Mouse (Mus musculus): ENCODE data around the gene C5ar1. TPM values are rescaled to one million over a fixed set of nuclear protein-coding genes. Genes with fewer than 3 reads are reported as not detected.
"Not testable (repeated sequence)": the region's sequence is repeated elsewhere in the genome, so short reads cannot be mapped to it uniquely, and the experiment has no call there.

Gene C5ar1
- 3.3 and 3.7 TPM in 2 replicates for polyA plus RNA-seq (2014; fragmentation: Nextera tagmentation; extraction: Ambion mirVana)

DNA sequence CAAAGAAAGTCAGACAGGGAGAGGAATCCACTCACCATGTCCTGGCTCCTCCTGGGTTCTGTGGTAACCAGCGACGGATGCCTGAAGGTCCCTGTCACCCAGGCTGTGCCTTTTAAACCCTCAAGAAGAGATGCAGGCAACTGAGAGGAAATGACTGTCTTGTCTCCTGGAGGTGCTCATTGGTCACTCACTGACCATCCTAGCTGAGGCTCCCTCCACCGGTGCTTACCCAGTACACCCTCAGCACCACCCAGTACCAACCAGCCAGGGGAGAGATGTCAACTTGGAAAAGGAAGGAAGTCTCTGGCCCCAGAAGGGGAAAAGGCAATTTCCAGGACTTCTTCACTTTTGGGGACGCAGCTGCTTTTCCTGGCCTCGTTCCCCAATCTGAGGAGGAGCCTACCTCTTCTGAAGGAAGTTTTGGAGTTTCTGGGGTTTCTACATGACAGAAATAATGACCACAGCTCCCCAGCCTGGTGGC is at the start of gene C5ar1:
Gene C5ar1 (minus strand): TSS at position 431 of the 481 bp plus-strand sequence.
- Histone ChIP-seq H3K4me3 (ENCODE audit: control insufficient read depth in 1 of 2, insufficient read depth in 1 of 2, low read depth in 1 of 2, low read length in 2 of 2) (no peak within 1 kb of the TSS), H3K27me3 (ENCODE audit: control insufficient read depth, insufficient read depth, low read length) (no peaks in the 10 kb centered on the region), H3K9ac (ENCODE audit: low read length) (no peak within 1 kb of the TSS), H3K36me3 (ENCODE audit: control insufficient read depth, insufficient read depth, low read length) (no peaks in the 10 kb centered on the region), H3K4me1 (ENCODE audit: control insufficient read depth in 2 of 2, insufficient read depth in 2 of 2, low read length in 2 of 2) (no peaks in the 10 kb centered on the region), H3K27ac (replicated peaks in 1 of 2; ENCODE audit: control insufficient read depth in 1 of 2, insufficient read depth in 1 of 2, low read depth in 2 of 2, low read length in 2 of 2) (no peak within 1 kb of the TSS), H3K4me2 (ENCODE audit: low read length) (no peak within 1 kb of the TSS), H3K9me3 (ENCODE audit: control insufficient read depth, low read length) (no peaks in the 10 kb centered on the region)
- no peak for ATAC-seq (ENCODE audit: insufficient number of reproducible peaks, insufficient read depth, low FRiP score, low read depth)
- 86% methylated on average over 5 of the region's 5 CpGs for WGBS

DNA sequence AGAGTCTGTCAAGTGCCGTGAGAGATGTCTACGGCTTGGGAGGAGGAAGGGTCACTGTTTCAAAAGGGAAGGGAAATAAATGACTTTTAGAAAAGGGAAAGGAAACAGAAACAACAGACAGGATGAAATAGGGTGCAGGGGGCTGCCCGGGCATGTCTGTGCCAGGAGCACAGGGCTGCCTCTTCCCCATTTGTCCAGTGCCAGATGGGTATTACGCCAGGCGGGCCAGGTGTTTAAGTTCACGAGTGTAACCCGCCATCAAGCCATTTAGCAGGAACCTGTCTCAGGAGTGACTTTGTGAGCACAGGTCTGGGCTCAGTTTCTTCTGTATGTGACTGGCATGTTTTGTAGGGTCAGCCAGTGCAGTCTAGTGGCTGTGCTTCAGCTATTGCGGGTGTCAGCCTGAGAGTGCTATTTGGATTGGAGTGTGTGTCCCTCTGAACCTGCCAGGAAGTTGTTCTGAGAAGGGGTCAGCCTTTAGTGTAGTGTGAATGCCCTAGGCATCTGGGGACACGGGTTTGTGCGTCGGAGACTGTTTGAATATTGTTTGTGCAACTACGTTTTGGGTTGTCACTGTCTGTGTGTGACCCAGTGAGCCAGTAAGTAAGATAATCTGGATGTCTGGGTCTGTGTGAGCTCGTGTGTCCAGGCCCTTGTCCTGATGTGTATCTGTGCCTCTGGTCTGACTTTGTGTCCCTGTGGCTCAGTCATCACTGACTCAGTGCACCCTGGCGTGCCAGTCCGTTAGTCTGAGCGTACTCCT is 49.4 kb upstream of the C5ar1 start:
- peak overlapping the region; percentile 90 to 94 for H3K4me3 ChIP-seq (ENCODE audit: control insufficient read depth in 1 of 2, insufficient read depth in 1 of 2, low read depth in 1 of 2, low read length in 2 of 2)
- peaks cover 13 to 29% of the 10 kb centered on the region in 2 experiments for H3K4me1 ChIP-seq (ENCODE audit: control insufficient read depth in 2 of 2, insufficient read depth in 2 of 2, low read length in 2 of 2)
- peak overlapping the region; percentile 97 for H3K9ac ChIP-seq (ENCODE audit: low read length)
- WGBS: 41% methylated on average over 16 of the region's 16 CpGs
- no peaks in the 10 kb centered on the region for H3K27me3 ChIP-seq (ENCODE audit: control insufficient read depth, insufficient read depth, low read length)
- no peaks in the 10 kb centered on the region for H3K9me3 ChIP-seq (ENCODE audit: control insufficient read depth, low read length)
- peak overlapping the region; percentile 35 to 99 for H3K27ac ChIP-seq (replicated peaks in 1 of 2; ENCODE audit: control insufficient read depth in 1 of 2, insufficient read depth in 1 of 2, low read depth in 2 of 2, low read length in 2 of 2)
- peak overlapping the region; percentile 98 for H3K4me2 ChIP-seq (ENCODE audit: low read length)
- ATAC-seq (ENCODE audit: insufficient number of reproducible peaks, insufficient read depth, low FRiP score, low read depth): no peak
- no peaks in the 10 kb centered on the region for H3K36me3 ChIP-seq (ENCODE audit: control insufficient read depth, insufficient read depth, low read length)

DNA sequence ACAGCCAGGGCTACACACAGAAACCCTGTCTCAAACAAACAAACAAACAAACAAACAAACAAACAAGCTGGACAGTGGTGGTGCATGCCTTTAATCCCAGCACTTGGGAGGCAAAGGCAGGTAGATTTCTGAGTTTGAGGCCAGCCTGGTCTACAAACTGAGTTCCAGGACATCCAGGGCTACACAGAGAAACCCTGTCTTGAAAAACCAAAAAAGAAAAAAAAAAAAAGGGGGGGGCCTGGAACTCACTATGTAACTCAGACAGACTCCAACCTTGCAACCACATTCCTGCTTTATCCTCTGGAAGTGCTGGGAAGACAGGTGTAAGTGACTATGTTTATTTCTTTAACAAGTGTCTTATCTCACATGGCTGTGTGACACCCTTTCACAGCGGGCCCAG is 48.8 kb upstream of the C5ar1 start, which contains the start of gene Bbc3:
Gene Bbc3 (plus strand): TSS at position 301 of the 400 bp plus-strand sequence.
- H3K27me3 ChIP-seq (ENCODE audit: control insufficient read depth, insufficient read depth, low read length); ATAC-seq (ENCODE audit: insufficient number of reproducible peaks, insufficient read depth, low FRiP score, low read depth); H3K9me3 ChIP-seq (ENCODE audit: control insufficient read depth, low read length); H3K36me3 ChIP-seq (ENCODE audit: control insufficient read depth, insufficient read depth, low read length): not testable (repeated sequence)
- peak within 1 kb of the TSS; percentile 98 for H3K4me2 ChIP-seq (ENCODE audit: low read length)
- peak within 1 kb of the TSS; percentile 35 to 99 for H3K27ac ChIP-seq (replicated peaks in 1 of 2; ENCODE audit: control insufficient read depth in 1 of 2, insufficient read depth in 1 of 2, low read depth in 2 of 2, low read length in 2 of 2)
- 25% methylated on average over 1 of the region's 1 CpGs for WGBS
- H3K4me3 ChIP-seq (ENCODE audit: control insufficient read depth in 1 of 2, insufficient read depth in 1 of 2, low read depth in 1 of 2, low read length in 2 of 2): peak within 1 kb of the TSS; percentile 90 to 94
- peak within 1 kb of the TSS; percentile 97 for H3K9ac ChIP-seq (ENCODE audit: low read length)
- peaks cover 10 to 24% of the 10 kb centered on the region in 2 experiments for H3K4me1 ChIP-seq (ENCODE audit: control insufficient read depth in 2 of 2, insufficient read depth in 2 of 2, low read length in 2 of 2)

DNA sequence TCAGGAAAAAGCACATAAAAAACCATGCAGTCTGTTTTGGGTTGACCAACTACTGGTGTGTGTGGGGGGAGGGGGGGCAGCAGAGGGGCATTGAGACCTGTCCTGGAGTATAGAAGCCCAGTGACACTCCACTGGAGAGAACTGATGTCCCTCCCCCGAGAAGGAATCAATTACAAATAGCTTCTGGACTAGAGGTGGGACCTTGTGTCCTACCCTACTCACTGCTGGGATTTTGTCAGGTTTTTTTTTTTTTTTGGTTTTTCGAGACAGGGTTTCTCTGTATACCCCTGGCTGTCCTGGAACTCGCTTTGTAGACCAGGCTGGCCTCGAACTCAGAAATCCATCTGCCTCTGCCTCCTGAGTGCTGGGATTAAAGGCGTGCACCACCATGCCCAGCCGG is 47.8 kb upstream of the C5ar1 start:
- not testable (repeated sequence) for H3K9me3 ChIP-seq (ENCODE audit: control insufficient read depth, low read length); H3K36me3 ChIP-seq (ENCODE audit: control insufficient read depth, insufficient read depth, low read length); H3K4me2 ChIP-seq (ENCODE audit: low read length); H3K9ac ChIP-seq (ENCODE audit: low read length); H3K4me3 ChIP-seq (ENCODE audit: control insufficient read depth in 1 of 2, insufficient read depth in 1 of 2, low read depth in 1 of 2, low read length in 2 of 2); H3K27me3 ChIP-seq (ENCODE audit: control insufficient read depth, insufficient read depth, low read length); H3K27ac ChIP-seq (replicated peaks in 1 of 2; ENCODE audit: control insufficient read depth in 1 of 2, insufficient read depth in 1 of 2, low read depth in 2 of 2, low read length in 2 of 2); ATAC-seq (ENCODE audit: insufficient number of reproducible peaks, insufficient read depth, low FRiP score, low read depth)
- peaks cover 7 to 20% of the 10 kb centered on the region in 2 experiments; a peak in 3 of 4 replicates for H3K4me1 ChIP-seq (ENCODE audit: control insufficient read depth in 2 of 2, insufficient read depth in 2 of 2, low read length in 2 of 2)
- WGBS: 75% methylated on average over 6 of the region's 6 CpGs

DNA sequence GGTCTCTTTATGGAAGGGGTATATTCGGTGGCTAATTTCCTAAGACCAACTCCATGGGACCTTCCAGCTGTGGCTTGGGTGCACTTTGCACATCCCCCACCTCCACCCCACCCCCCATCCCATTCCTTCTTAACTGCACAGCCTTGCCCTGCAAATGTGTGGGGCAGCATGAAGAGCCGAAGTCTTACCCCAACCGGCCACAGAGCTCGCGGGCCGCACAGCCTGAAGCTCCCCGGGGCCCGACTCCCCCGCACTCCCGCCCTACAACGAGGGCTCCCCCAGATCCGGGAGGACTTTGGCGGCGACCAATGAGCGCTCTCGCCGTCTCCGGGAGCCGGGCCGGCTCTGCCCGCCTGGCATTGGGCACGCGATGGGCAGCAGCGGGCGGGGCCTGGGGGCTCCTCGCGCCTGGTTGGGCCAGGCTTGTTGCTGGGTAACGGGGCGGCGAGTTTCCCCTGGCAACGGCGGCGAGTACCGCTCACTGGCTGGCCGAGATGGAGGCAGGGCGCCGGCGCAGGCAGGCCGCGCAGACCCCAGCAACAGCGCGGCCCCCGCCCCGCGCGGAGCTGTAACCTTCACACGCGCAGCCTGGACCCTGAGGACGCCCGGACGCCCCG is 40.2 kb upstream of the C5ar1 start:
- Histone ChIP-seq H3K4me1 (ENCODE audit: control insufficient read depth in 2 of 2, insufficient read depth in 2 of 2, low read length in 2 of 2) (peaks cover 12 to 26% of the 10 kb centered on the region in 2 experiments), H3K9me3 (ENCODE audit: control insufficient read depth, low read length) (no peaks in the 10 kb centered on the region), H3K4me2 (ENCODE audit: low read length) (peak overlapping the region; percentile 86), H3K36me3 (ENCODE audit: control insufficient read depth, insufficient read depth, low read length) (no peaks in the 10 kb centered on the region), H3K27ac (replicated peaks in 1 of 2; ENCODE audit: control insufficient read depth in 1 of 2, insufficient read depth in 1 of 2, low read depth in 2 of 2, low read length in 2 of 2) (no peak overlapping the region; a peak in 1 of 4 replicates), H3K4me3 (ENCODE audit: control insufficient read depth in 1 of 2, insufficient read depth in 1 of 2, low read depth in 1 of 2, low read length in 2 of 2) (peak overlapping the region; percentile 45 to 49), H3K9ac (ENCODE audit: low read length) (peak overlapping the region; percentile 63), H3K27me3 (ENCODE audit: control insufficient read depth, insufficient read depth, low read length) (no peaks in the 10 kb centered on the region)
- peak; percentile 59 for ATAC-seq (ENCODE audit: insufficient number of reproducible peaks, insufficient read depth, low FRiP score, low read depth)
- 1% methylated on average over 51 of the region's 52 CpGs for WGBS

DNA sequence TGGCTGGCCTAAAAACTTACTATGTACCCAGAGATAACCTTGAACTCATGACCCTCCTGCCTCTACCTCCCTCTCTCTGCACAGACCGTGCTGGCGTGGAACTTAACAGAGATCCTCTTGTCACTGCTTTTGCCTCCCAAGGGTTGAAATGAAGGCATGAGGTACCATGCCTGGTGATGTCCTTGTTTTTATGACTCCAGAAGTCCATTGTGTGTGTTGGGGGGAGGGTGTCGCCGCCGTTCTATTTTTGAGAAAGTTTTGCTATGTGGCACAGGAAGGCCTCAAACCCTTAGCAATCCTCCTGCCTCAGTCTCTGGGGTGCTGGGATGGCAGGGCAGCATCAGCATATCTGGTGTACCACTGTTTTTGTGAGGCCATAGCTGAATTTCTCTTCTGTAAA is 39.6 kb upstream of the C5ar1 start:
- no peaks in the 10 kb centered on the region for H3K9me3 ChIP-seq (ENCODE audit: control insufficient read depth, low read length)
- no peaks in the 10 kb centered on the region for H3K36me3 ChIP-seq (ENCODE audit: control insufficient read depth, insufficient read depth, low read length)
- WGBS: 69% methylated on average over 5 of the region's 5 CpGs
- no peaks in the 10 kb centered on the region for H3K27me3 ChIP-seq (ENCODE audit: control insufficient read depth, insufficient read depth, low read length)
- peaks cover 12 to 26% of the 10 kb centered on the region in 2 experiments for H3K4me1 ChIP-seq (ENCODE audit: control insufficient read depth in 2 of 2, insufficient read depth in 2 of 2, low read length in 2 of 2)
- H3K27ac ChIP-seq (replicated peaks in 1 of 2; ENCODE audit: control insufficient read depth in 1 of 2, insufficient read depth in 1 of 2, low read depth in 2 of 2, low read length in 2 of 2): no peak overlapping the region
- peak overlapping the region; percentile 86; the same call in 1 of the 2 replicates for H3K4me2 ChIP-seq (ENCODE audit: low read length)
- no peak overlapping the region for H3K4me3 ChIP-seq (ENCODE audit: control insufficient read depth in 1 of 2, insufficient read depth in 1 of 2, low read depth in 1 of 2, low read length in 2 of 2)
- no peak overlapping the region for H3K9ac ChIP-seq (ENCODE audit: low read length)
- no peak for ATAC-seq (ENCODE audit: insufficient number of reproducible peaks, insufficient read depth, low FRiP score, low read depth)

DNA sequence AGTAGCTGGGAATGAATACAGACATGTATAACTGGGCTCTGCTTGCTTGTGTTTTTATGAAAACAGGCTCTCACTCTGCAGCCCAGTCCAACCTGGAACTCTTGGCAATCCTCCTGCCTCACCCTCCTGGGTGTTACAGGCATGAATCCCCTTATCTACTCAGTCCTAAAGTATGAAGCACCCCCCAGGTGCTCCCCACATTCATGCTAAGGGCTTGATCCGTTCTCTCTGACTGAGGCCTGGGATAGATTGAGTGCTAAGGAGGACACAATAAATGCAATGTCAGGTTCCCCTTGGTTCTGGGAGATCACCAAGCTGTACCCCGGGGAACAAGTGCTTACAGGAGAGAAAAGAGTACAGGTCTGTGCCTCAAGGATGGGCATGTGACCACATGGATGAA is 38.3 kb upstream of the C5ar1 start:
- 62% methylated on average over 2 of the region's 2 CpGs for WGBS
- ATAC-seq (ENCODE audit: insufficient number of reproducible peaks, insufficient read depth, low FRiP score, low read depth): no peak
- Histone ChIP-seq H3K36me3 (ENCODE audit: control insufficient read depth, insufficient read depth, low read length) (no peaks in the 10 kb centered on the region), H3K4me1 (ENCODE audit: control insufficient read depth in 2 of 2, insufficient read depth in 2 of 2, low read length in 2 of 2) (peaks cover 12 to 26% of the 10 kb centered on the region in 2 experiments), H3K4me3 (ENCODE audit: control insufficient read depth in 1 of 2, insufficient read depth in 1 of 2, low read depth in 1 of 2, low read length in 2 of 2) (no peak overlapping the region), H3K4me2 (ENCODE audit: low read length) (no peak overlapping the region), H3K9ac (ENCODE audit: low read length) (peak overlapping the region; percentile 61; the same call in 1 of the 2 replicates), H3K27me3 (ENCODE audit: control insufficient read depth, insufficient read depth, low read length) (no peaks in the 10 kb centered on the region), H3K27ac (replicated peaks in 1 of 2; ENCODE audit: control insufficient read depth in 1 of 2, insufficient read depth in 1 of 2, low read depth in 2 of 2, low read length in 2 of 2) (peak overlapping the region in 1 of 2 experiments; percentile 88; a peak in 1 of 4 replicates), H3K9me3 (ENCODE audit: control insufficient read depth, low read length) (no peaks in the 10 kb centered on the region)

Measured in heart, embryonic 14.5 days (tissue).